Mouse (Mus musculus): ENCODE results near the gene Htr2c.

DNA sequence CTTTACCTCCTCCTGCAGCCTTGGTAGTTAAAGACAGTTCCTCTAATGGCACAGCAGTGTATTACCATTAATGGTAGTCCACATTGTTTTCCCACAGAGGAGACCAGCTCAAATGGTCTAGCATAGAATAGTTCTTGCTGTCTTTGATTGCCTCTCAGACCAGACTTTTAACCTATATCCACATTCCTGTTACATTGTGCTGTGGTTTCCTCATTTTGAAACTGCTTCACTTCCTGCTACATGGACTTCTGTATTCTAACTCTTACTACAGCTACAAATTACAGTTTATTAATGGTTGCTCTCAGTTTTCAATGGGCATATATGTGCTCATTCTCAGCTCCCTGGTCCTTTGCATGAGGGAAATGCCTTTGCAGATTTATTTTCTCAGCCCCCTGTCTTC, 15.3 kb upstream of the Htr2c start:
- no peak for TF ChIP-seq CTCF (IDR thresholded peaks at IDR 0.05; ENCODE audit: extremely low read depth, insufficient read depth, insufficient read length, insufficient replicate concordance)
- no peak for TF ChIP-seq POLR2A (IDR thresholded peaks at IDR 0.05; ENCODE audit: low read depth, low read length)
